In genomic region chr7:44358886-44359654, GRCm38 (mm10) we compare ENCODE assay signal across 8 mouse cellular contexts. TPM values are rescaled to one million over a fixed set of nuclear protein-coding genes. Genes with fewer than 3 reads are reported as not detected.
DNase-seq lines count a peak whose midpoint lies in the region; ATAC-seq and TF ChIP-seq lines count a peak whose summit lies in the region.
"Had no signal": no experiment of that assay in that cellular context is flagged by ENCODE, and none has a peak within 500 bp of the region (broad histone marks: within the 10 kb centered on the region; RNA-seq: fewer than 3 reads in every experiment).

No protein-coding gene starts in this region.

- H3K4me2 ChIP-seq in forebrain, embryonic 16.5 days (ENCODE audit: low read length), result peak overlapping the region; percentile 80
- peak overlapping the region; percentile 75 for H3K4me2 ChIP-seq in liver, embryonic 16.5 days (ENCODE audit: low read depth, low read length)

- peak; percentile 9 for DNase-seq in lung, adult 2 months
- no peak for DNase-seq in lung, postnatal 4 days
- peak; percentile 75 for DNase-seq in cerebellum, adult 9-11 months
- no peak for DNase-seq in gastrocnemius, postnatal 25 days
- DNase-seq in c-Kit-positive CD71-positive TER-119-positive erythroid progenitor cells, embryonic 14.5 days (ENCODE audit: low spot score), result no peak

- H3K9ac ChIP-seq in forebrain, embryonic 16.5 days (replicated peaks; ENCODE audit: low read depth, low read length), result peak overlapping the region; percentile 66
- no peak overlapping the region for H3K9ac ChIP-seq in liver, embryonic 16.5 days (ENCODE audit: low read depth, low read length)

- H3K4me1 ChIP-seq in lung, adult 2 months (ENCODE audit: control insufficient read depth, insufficient read depth, low read length), result peaks cover 6% of the 10 kb centered on the region
- H3K4me1 ChIP-seq in forebrain, embryonic 16.5 days (replicated peaks; ENCODE audit: control insufficient read depth, insufficient read depth, low read length), result peaks cover 26% of the 10 kb centered on the region
- H3K4me1 ChIP-seq in liver, embryonic 16.5 days (ENCODE audit: control insufficient read depth, low read depth, low read length), result peaks cover 9% of the 10 kb centered on the region

- no peaks in the 10 kb centered on the region for H3K9me3 ChIP-seq in forebrain, embryonic 16.5 days (ENCODE audit: control insufficient read depth, low read length)
- no peaks in the 10 kb centered on the region for H3K9me3 ChIP-seq in liver, embryonic 16.5 days (replicated peaks; ENCODE audit: control insufficient read depth, low read length)

- TF ChIP-seq POLR2A in lung, adult 2 months (IDR thresholded peaks at IDR 0.05; ENCODE audit: borderline replicate concordance, extremely low read depth, low read depth, low read length), result no peak

- H3K27ac ChIP-seq in forebrain, embryonic 16.5 days (ENCODE audit: low read length), result peak overlapping the region; percentile 86
- no peak overlapping the region for H3K27ac ChIP-seq in liver, embryonic 16.5 days (ENCODE audit: low read length)

- peaks cover 47% of the 10 kb centered on the region for H3K27me3 ChIP-seq in forebrain, embryonic 16.5 days (replicated peaks; ENCODE audit: control insufficient read depth, insufficient read depth, low read length)
- H3K27me3 ChIP-seq in liver, embryonic 16.5 days (ENCODE audit: control insufficient read depth, insufficient read depth, low read depth, low read length), result peaks cover 72% of the 10 kb centered on the region

- H3K36me3 ChIP-seq in forebrain, embryonic 16.5 days (ENCODE audit: control insufficient read depth, insufficient read depth), result no peaks in the 10 kb centered on the region
- H3K36me3 ChIP-seq in liver, embryonic 16.5 days (ENCODE audit: control insufficient read depth, insufficient read depth), result no peaks in the 10 kb centered on the region

- H3K4me3 ChIP-seq in lung, adult 2 months (replicated peaks; ENCODE audit: extremely low read depth, low read depth, low read length), result no peak overlapping the region
- peak overlapping the region; percentile 56 for H3K4me3 ChIP-seq in forebrain, embryonic 16.5 days (replicated peaks; ENCODE audit: low read length)
- H3K4me3 ChIP-seq in liver, embryonic 16.5 days (ENCODE audit: low read depth, low read length), result no peak overlapping the region

- ATAC-seq in forebrain, embryonic 16.5 days, result peak; percentile 9; the same call in 1 of the 2 replicates
- no peak for ATAC-seq in liver, embryonic 16.5 days (ENCODE audit: low read depth)

- WGBS in lung, adult 2 months, result 8% methylated on average over 17 of the region's 26 CpGs
- 4% methylated on average over 19 of the region's 26 CpGs for WGBS in forebrain, embryonic 16.5 days
- 5% methylated on average over 20 of the region's 26 CpGs for WGBS in liver, embryonic 16.5 days (ENCODE audit: insufficient replicate concordance)

- no peak for TF ChIP-seq CTCF in lung, adult 2 months (IDR thresholded peaks at IDR 0.05; ENCODE audit: insufficient read depth, low read length)

RNA-seq across cellular contexts. Expression of gene Syt3, which starts 24.8 kb away (rescaled TPM):
- 2.8 and 3.1 TPM in 2 replicates for polyA plus RNA-seq in lung, adult 2 months (2012; rRNA removed)
- 27.2 and 37.2 TPM in 2 replicates for polyA plus RNA-seq in forebrain, embryonic 16.5 days (2015; fragmentation: Nextera tagmentation; extraction: Ambion mirVana)
- 0.04 TPM in 1 of 2 replicates, not detected in the other for polyA plus RNA-seq in liver, embryonic 16.5 days (2015; fragmentation: Nextera tagmentation; extraction: Ambion mirVana)
- 1 to 10 TPM; 1.1 to 1.8 TPM for total RNA-seq in gastrocnemius, postnatal 25 days (2021)
- total RNA-seq: neutrophil, adult 5-6 weeks had no signal

RNA-seq across cellular contexts. Expression of gene 1700008O03Rik, which starts 26.6 kb away (rescaled TPM):
- polyA plus RNA-seq in lung, adult 2 months (2012; rRNA removed), result 0.98 and 1.2 TPM in 2 replicates
- 0.86 and 2.3 TPM in 2 replicates for polyA plus RNA-seq in forebrain, embryonic 16.5 days (2015; fragmentation: Nextera tagmentation; extraction: Ambion mirVana)
- polyA plus RNA-seq in liver, embryonic 16.5 days (2015; fragmentation: Nextera tagmentation; extraction: Ambion mirVana), result 0.20 TPM in 1 of 2 replicates, not detected in the other
- total RNA-seq in gastrocnemius, postnatal 25 days (2021), result not detected
- total RNA-seq: neutrophil, adult 5-6 weeks had no signal

RNA-seq across cellular contexts. Expression of gene Shank1, which starts 49.0 kb away (rescaled TPM):
- 0.44 and 0.65 TPM in 2 replicates for polyA plus RNA-seq in lung, adult 2 months (2012; rRNA removed)
- 20.4 and 26.5 TPM in 2 replicates for polyA plus RNA-seq in forebrain, embryonic 16.5 days (2015; fragmentation: Nextera tagmentation; extraction: Ambion mirVana)
- 0.01 and 0.02 TPM in 2 replicates for polyA plus RNA-seq in liver, embryonic 16.5 days (2015; fragmentation: Nextera tagmentation; extraction: Ambion mirVana)
- total RNA-seq in gastrocnemius, postnatal 25 days (2021), result under 1 TPM; 0.49 to 0.54 TPM

RNA-seq across cellular contexts. Expression of gene Clec11a, which starts 52.4 kb away (rescaled TPM):
- polyA plus RNA-seq in lung, adult 2 months (2012; rRNA removed), result 9.4 and 11.5 TPM in 2 replicates
- 3.5 and 4.4 TPM in 2 replicates for polyA plus RNA-seq in forebrain, embryonic 16.5 days (2015; fragmentation: Nextera tagmentation; extraction: Ambion mirVana)
- 0.44 and 0.46 TPM in 2 replicates for polyA plus RNA-seq in liver, embryonic 16.5 days (2015; fragmentation: Nextera tagmentation; extraction: Ambion mirVana)
- 1 to 10 TPM; 1.9 to 2.6 TPM for total RNA-seq in gastrocnemius, postnatal 25 days (2021)

Comparison
In these comparisons a context has a peak if more than half of its experiments do, and no peak if none do; other contexts are left out.
1. DNase-seq: peak in lung, adult 2 months (single experiment) and cerebellum, adult 9-11 months (single experiment); none in lung, postnatal 4 days (0 of 2), gastrocnemius, postnatal 25 days (single experiment) and c-Kit-positive CD71-positive TER-119-positive erythroid progenitor cells, embryonic 14.5 days (single experiment).
2. RNA of gene Shank1, which starts 49.0 kb away (polyA plus RNA-seq): 20.4 to 26.5 TPM in forebrain, embryonic 16.5 days; 0.44 to 0.65 TPM in lung, adult 2 months and 0.01 to 0.02 TPM in liver, embryonic 16.5 days; every median in the first group is over 10 times any median in the second.